Mouse (Mus musculus) spleen, adult 18-20 months (tissue): ENCODE measurements at regions not wholly inside any gene's neighbourhood (a gene's known extent, or its start where the extent isn't known, plus 50 kb on each side); places are given as distances from the start of the nearest gene placed in this dataset.

ENCODE experiments used
- DNase-seq, 2 experiments: peaks; one replicate each; pipeline ENCODE4 v3.0.0; 2022; ENCODE audit warnings: mixed read lengths in 2 of 2

DNA sequence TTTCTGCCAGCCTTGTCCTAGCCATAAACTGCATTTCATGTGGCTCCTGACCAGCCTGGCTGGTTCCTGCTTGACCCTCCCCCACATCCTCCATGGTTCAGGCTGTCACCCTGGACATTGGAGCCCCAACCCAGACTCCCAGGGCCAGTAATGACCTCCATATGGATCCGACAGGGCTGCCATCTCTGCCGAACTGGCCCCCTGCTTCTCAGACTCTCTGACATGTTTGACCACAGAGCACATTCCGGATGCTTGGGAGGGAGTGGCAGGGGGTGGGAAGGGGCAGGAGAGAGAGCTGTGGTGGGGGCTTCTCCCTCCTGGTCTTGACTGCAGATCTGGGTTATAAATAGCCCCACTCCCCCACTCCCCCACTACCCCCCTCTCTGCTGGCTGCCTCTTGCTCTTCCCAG is 59.0 kb upstream of the Actrt2 start:
- DNase-seq, result no peak

DNA sequence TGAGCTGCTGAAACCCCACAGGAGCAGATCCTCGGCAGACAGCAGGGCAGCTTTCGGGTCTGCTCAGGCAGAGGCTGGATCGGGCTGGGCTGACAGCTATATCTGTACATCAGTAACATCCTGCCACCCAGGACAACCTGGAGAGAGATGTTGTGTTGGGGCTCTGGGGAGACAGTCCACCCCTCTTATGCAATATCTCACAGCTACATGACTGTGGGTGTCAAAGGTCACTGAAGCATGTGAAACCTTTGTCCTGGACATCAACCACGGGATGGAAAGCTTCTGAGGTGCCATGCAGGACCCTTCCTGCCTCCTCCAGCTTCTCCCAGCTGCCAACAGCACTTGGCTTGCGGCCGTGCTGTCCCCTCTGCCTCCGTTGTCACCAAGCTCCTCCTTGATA is 60.3 kb upstream of the Actrt2 start:
- DNase-seq, result no peak

DNA sequence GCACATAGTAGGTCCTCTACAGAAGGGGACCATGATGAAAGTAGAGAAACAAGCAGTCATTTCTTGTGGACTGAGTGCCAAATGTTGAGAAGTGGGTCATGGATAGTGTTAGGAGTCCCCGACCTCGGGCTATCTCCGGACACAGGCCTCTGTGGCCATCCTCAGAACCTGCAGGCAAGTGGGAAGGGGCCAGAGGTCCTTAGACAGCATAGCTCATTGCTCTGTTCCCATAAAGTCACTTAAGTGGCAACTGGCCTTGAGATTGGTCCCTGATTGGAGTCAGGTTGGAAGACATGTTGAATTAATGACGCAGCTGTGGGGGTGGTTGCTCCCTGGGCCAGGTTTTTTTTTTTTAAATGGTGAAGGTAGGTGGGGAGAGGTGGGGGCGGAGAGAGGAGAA is 63.0 kb upstream of the Actrt2 start:
- no peak for DNase-seq

DNA sequence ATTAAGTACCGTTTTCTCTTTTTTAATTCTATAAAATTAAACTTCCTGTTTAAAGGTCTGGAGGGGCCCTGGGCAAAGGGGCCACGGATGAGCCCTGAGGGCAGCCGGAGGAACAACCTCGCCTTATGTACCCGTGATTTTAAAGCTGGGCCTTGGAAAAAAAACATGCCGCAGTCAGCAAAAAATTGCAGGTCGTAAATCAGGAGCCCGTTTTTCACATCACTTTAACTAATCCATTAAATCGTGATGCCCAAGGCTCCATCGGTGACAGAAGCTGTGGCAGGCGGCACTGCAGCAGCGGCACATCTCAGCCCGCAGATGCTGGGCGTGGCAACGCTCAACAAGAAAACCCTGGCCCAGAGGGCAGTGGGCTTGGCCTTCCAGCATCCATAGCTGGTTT is 63.7 kb upstream of the Actrt2 start:
- no peak for DNase-seq

DNA sequence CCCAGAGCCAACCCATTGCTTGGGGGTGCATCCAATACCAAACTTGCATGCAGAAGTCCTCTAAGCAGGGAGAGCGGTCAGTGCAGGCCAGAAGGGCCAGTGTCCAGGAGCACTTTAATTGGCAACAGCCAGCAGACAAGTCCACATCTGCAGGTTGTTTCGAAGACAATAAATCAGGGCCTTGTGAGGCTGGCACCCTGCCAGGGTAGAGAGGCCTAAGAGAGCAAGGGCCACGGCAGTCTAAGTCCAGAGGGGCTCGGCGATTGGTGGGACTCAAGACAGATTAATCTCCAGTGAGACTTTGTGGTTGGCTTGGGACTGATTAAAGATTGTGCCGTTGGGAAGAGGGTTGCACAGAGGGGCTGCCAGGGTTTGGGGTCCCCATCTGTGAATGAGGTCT is 68.4 kb upstream of the Actrt2 start:
- DNase-seq, result no peak

DNA sequence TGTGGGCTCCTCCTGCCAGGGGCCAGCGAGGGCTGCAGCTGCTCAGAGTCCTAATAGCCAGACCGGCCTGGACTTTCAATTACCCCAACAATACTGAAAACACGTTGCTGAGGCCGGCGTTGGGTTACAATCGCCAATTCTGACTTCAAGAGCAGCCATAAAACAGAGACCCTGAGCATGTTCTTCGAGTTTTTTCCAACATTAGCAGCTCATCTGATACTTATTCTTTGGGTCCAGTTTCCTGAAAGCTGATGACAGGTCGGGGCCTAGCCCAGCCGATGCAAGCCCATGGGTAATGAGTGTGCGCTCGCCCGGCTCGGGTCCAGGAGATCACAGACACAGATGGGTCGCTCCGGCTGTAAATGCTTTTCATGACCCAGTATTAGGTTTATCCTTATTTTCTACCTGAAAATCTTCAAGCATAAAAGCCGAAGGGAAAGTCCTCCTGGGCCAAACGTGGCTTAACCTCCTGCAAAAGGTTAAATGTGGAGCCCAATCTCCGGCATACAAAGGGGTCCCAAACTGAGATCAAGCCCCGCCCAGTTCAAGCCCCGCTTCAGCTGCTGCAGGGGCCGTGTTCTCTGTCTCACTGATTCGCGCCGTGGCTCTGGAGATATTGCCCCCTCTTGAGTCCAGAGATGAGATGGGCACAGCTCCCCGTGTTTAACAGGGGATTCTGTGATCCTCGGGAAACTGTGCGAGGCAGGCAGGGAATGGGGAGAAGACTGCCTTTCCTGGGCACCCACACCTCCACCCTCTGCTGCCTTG is 73.6 kb upstream of the Actrt2 start:
- DNase-seq, result no peak

DNA sequence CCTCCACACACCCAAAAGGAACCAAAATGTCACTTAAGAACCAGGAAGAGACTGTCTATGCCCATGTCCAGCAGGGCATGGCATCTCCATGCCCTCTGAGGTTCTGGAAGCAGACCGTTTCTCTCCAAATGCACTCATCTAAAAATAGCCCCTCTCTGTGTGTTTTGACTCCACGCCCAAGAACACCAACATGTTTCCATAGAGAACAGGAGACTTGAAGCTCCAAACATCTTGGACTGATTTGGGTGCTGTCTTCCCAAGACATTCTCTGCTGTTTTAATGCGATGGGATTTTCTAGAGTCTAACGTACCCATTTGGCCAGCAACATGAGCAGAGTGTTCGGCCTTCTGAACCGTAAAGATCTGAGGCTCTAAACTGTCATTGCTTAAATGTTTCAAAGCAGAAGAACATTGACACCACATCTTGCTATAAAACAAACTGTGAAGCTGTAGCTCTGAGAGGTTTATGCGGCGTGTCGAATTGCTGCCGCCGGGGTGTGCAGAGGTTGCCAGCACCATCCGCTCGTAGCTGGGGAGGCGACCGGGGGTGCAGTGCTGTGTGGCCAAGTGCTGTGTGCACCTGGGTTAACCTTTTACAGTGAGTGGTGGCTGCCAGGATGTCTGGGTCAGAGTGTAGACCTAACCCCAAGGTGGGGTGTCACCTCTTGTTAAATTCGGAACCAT is 78.8 kb upstream of the Actrt2 start:
- DNase-seq, result no peak

DNA sequence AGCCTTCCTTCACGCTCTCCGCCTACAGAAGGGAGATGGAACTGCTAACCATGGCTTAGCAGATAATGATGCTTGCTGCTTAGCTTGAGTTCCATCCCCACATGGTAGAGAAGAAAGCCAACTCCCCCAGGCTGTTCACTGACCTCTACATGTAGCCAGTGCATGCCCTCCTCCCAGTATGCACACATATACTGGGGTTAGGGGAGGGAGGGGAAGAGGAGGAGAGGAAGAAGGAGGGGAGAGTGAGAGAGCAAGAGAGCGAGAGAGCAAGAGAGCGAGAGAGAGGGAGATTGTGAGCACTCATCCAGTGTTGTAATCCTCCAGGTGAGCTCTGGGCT is 79.3 kb upstream of the Actrt2 start:
- DNase-seq, result no peak

DNA sequence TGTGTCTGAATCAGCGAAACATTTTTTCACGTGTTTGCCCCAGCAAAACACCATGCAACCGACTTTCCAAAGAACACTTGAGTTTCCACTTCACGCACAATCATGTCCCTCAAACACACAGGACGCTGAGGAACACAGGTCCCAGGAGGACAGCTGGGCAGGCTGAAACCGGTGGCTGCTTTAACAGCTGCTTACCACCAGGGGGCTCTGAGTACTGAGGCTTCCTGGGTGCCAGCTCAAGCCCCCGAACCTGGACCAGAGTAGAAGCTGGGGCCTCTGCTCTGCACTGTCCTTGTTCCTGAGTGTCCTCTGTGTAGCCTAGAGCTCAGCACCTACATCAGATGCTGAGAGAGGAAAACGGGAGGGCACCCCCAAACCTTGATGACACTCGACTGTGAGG is 81.5 kb upstream of the Actrt2 start:
- peak in 1 of 2 experiments; percentile 19 for DNase-seq

DNA sequence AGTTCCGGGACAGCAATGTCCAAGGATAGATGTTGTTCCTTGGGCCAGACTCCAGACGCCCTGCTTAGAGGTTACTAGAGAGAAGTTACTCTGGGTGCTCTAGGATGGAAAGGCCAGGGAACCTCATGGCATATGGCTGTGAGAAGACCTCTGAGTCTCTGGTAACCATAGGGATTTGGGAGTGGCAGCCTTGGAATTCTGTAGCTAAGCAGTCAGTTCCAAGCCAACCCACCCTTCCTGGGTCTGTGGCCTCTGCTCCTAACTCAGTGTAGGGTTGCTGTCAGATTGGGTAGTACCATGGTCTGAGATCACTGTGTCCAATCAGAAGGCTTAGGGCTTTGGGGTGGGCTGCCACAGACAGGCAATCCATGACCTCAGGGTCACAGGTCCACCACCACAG is 82.3 kb upstream of the Actrt2 start:
- DNase-seq, result no peak

DNA sequence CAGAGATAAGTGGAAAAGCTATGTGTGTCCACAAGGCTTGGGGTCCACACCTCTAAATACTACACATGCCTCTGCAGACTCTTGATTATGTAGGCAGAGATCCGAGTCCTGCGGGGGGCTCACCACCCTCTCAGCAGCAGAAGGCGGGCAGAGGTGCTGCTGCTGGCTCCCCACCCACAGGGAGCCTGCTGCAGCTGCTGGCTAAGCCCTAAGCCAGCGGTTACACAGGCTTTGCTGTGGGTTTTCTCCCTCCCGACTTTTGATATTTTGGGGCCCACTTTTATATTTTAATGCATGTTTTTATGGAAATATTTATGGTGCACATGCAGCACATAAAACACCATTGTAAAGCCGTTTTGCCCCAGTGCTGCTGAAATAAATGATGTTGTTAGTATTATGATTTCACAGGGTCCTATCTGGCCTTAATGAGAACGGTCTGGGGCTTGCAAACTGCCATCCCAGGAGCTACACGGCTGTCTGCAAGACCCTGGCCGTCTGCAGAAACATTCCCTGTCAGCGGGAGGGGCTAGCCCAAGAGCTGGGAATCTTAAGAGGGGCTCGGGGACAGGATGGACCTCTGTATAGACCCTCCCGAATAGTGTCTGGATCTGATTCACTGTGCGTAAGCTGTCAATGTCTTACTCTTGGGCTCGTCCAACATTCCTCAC is 82.9 kb upstream of the Actrt2 start:
- DNase-seq, result no peak

DNA sequence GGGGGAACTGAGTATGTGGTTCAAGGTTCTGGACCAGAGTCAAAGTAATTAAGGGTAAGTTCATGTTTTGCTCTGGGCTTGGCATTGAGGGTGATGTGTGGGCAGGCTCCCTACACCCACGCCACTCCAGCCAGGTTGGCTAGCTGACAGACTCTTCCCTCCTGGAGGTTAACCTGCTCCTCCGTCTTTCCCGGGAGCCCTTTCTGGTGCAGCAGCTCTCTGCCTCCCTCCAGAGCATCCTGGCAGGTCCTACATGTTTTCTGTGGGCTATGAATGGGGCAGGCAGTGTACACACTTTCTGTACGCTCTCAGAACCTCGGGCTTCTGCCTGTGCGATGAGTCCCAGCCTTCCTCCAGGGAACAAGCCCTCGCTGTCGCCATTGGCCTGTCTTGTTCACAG is 82.8 kb upstream of the Ttc34 start:
- DNase-seq, result no peak

DNA sequence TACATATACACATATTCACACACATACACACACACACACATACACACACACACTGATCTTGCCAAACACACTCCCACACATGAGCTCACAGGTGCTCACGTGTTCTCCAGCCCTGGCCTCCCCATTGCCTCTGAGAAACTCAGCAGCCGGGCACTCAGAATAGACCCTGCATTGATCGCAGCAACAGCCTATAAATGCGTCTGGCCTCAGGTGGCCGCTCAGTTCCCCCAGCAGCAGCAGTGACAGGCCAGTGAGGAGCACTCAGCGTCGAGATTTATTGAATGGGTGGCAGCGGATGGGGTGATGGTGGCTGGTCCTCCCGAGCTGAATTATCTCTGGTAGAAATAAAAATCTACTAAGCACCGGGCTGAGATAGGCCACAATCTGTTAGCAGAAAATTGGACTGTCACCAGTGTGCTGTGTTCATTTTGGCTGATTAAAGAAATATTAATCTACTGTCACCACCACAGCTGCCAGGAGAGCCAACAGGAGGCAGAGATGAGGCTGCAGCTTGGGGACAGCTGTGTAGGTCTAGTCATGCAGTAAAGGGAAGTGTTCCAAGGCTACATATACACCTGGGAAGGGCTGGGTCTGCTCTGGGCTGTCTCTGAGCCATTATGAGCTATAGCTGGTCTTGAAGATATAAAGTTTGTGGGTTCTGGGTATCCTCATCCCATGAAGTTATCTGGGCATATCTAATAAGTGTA is 80.4 kb upstream of the Ttc34 start:
- no peak for DNase-seq

DNA sequence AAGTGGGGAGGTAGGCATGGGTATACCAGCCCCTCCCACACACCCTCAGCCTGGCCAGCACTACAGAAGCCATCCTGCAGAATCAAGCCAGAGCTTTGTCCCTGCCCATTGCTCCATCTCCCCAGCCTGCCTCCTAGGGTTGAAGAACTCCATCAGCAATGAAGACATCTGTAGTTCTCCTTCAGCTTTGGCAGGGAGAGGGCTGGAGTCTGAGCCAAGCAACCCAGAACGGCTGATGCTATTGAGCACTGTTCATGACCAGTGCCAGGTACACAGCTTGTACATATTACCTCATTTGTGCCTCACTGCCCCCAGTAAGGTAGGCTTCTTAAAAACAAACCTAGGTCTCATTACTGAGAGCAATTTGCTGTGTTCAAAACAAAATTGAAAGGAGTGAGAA is 77.4 kb upstream of the Ttc34 start:
- no peak for DNase-seq

DNA sequence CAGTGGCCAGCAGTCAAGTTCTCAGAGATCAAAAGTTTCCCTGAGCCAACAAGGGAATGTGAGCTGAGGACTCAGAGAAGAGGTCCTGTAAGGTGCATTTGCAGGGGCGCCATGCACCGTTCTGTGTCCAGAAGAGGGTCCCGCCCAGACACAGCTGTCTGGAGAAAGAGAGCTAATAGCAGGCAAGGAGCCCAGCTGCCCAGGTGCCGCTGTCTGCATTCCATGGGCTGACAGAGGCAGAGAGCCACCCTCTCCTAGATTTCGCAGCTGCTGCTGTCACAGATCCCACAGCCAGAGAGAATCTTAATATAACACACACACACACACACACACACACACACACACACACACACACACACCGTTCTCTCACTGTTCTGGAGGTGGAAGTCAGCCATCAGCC is 73.0 kb upstream of the Ttc34 start:
- no peak for DNase-seq

DNA sequence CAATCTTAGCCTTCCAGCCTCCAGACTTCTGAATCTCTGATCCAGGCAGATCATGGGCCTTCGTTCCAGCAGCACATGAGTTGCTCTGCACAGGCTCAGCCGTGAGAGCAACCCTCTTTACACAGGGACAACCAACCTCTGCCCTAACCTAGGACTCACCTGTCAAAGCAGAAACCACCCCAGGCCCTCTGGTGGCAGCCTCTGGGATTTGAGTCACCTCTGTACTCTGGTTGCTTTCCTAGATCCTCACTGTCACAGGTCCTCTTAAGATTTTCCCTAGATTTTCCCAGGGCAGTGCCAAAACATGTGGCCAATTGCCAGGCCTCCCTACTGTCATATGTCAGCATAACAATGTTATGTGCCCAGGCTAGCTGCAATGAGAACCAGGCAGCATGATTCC is 71.1 kb upstream of the Ttc34 start:
- no peak for DNase-seq

DNA sequence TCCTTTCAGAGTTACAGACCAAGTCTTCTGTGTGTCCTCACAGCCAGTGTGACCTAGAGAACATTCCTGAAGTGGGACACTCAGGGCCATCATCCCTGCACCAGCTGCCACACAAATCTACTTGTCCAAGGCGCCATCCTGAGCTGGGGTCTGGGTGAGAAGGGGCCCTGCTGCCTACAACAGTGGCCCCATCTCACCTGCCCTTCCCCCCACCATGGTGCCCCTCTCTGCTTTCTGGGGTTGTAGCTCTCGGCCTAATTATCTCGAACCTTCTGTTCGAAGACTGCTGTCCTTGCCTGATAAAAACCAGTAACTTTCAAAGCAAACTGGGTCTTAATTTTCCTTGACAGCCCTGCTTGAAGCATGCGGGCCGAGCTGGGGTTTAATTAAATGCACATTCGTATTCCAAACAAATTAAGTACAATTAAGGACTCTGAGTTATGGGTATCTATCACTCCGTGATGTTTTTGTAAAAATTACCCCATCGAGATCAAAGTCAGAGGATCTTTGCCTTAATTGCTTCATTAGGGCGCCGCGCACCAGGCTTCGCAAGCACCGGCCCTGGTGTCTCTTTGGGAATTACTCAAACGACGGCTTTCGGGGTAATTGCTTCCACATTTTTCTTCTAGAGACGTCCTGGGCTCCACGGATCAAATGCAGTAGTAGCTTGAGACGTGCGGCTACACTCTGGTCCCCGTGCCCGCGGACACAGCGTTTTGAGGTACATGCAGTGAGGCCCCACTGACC is 65.8 kb upstream of the Ttc34 start:
- no peak for DNase-seq

DNA sequence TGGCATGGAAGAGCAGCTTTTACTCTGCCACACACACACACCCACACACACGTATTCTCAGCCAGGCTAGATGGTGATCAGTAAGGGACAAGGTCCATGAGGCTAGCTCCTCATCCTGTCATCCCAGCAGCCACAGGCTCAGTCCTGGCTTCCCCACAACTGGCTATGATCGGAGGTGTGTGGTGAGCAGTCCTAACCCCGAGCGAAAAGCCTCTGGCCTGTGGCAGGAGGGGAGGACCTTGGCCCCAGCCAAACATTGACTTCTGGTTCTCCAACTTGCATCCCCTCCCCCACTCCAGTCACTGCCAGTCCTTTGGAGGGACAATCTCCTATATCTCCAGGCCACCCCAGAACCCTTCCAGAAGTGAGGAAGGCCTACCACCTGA is 65.2 kb upstream of the Ttc34 start:
- no peak for DNase-seq

DNA sequence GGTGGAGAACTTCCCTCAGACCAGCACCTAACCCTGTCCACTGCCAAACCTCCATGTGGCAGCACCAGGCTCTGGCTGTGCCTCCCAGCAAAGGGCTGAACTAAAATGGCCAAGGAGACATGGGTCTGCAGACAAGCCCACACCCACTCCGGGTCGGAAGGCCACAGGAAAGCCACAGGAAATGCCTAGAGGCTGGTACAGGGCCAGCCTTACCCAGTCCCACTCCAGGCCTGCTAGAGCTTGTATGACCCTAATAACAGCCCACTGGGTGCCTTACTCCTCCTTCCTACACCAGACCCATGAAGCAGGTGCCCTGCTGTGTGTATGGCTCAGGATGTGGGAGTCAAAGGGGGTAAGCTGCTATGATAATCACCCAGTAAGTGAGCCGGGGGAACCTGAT is 63.4 kb upstream of the Ttc34 start:
- DNase-seq, result no peak

DNA sequence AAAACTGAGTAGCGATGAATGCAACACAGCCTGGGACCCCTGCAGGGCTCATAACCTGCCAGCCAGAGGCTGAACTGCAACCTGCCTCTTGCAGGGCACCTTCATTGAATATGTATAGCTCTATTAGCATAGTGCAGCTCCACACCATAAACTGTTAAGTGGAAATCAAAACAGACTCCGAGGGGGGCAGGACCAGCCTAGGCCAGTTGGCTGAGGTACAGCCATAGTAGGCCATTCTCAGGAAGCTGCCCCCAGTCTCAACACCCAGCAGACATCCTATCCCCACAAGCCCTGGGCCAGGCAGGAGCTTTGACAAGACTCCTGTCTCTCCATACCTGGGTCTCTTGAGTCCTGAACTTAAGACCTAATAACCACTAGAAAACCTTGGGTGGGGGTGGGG is 62.9 kb upstream of the Ttc34 start:
- DNase-seq, result no peak

DNA sequence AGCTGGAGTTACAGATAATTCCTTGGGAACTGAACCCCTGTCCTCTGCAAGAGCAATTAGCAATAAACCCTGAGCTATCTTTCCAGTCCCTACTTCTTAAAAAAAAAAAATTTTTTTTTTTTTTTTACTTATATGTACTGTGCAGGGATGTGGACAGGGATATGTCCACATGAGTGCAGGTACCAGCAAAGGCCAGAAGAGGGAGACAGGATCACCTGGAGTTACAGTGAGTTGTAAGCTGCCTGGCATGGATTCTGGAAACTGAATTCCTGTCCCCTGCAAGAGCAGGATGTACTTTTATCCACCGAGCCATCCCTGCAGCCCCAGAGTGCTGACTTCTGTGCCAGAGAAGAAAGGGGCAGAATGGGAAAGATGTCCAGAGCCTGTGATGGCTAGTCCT is 58.4 kb upstream of the Ttc34 start:
- DNase-seq, result no peak

DNA sequence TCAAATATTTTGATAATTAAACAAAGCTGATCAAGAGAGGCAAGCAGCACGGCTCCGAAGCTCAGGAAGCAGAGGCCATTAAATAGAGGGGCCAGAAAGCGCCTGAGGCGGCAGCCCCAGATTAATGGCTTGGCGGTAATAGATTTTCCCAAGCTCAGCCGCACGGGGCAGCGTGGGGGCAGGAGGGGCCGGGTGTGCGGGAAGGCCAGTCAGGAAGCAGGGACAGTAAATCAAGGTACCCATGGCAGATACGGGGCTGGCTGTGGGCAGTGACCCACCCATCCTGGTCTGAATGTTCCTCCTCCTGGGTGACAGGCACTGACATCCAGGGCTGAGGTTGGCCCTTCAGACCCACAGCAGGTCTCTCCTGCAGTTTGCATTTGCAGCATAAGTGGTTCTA is 55.9 kb upstream of the Ttc34 start:
- DNase-seq, result no peak

DNA sequence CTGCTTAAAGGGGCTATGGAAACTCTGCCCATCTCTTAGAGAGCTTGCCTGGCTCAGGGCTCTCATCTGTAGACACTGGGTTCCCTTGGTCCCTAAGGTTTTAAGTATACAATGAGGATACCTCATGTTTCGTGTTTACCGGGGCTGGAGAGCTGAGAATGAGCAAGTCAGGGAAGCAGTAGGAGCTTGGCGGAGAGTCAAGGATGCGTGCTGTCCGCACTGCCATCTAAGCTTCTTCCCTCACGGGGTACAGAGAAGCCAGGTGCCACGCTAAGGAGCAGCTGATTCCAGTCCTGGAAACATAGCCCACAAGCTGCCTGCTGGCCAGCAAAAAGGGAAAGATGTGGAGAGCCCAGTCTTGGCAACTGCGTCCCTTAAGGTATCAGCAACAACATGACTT is 55.0 kb upstream of the Ttc34 start:
- no peak for DNase-seq
